Mouse (Mus musculus): Measurements from ENCODE around the gene Tas2r108. TPM values are rescaled to one million over a fixed set of nuclear protein-coding genes. Genes with fewer than 3 reads are reported as not detected.

Gene Tas2r108
- polyA plus RNA-seq, 1 experiment, result not detected

GRCm38 (mm10) chr6:40519408-40519807 is 26.1 kb downstream of the Tas2r108 start, which contains the start of gene Prss37:
Gene Prss37 (minus strand): TSS chr6:40519508.
- H3K4me3 ChIP-seq (replicated peaks; ENCODE audit: extremely low read depth, low read depth, low read length), result no peak within 1 kb of the TSS
- no peak for TF ChIP-seq POLR2A (IDR thresholded peaks at IDR 0.05; ENCODE audit: borderline replicate concordance, extremely low read depth, low read depth, low read length)
- no peak for TF ChIP-seq CTCF (IDR thresholded peaks at IDR 0.05; ENCODE audit: insufficient read depth, low read length)
- DNase-seq, result no peak
- 68% methylated on average over 1 of the region's 1 CpGs for WGBS
- no peaks in the 10 kb centered on the region for H3K4me1 ChIP-seq (ENCODE audit: control insufficient read depth, insufficient read depth, low read length)

Other genes with a start within 250 kb of the Tas2r108 start
- 7.7 and 10.2 TPM in 2 replicates for gene Agk, start 168.4 kb upstream of the Tas2r108 start, polyA plus RNA-seq (2012; rRNA removed)
- gene E330009J07Rik, start 57.4 kb upstream of the Tas2r108 start, polyA plus RNA-seq (2012; rRNA removed), result 4.9 and 5.8 TPM in 2 replicates
- not detected in 2 replicates for gene Wee2, start 54.4 kb upstream of the Tas2r108 start, polyA plus RNA-seq (2012; rRNA removed)
- 7.5 and 9.7 TPM in 2 replicates for gene Ssbp1, start 22.2 kb upstream of the Tas2r108 start, polyA plus RNA-seq (2012; rRNA removed)
- not detected in 2 replicates for gene Tas2r137, start 2.3 kb upstream of the Tas2r108 start, polyA plus RNA-seq (2012; rRNA removed)
- gene Prss37, start 26.0 kb downstream of the Tas2r108 start, polyA plus RNA-seq (2012; rRNA removed), result not detected in 2 replicates
- not detected in 2 replicates for gene Olfr461, start 61.5 kb downstream of the Tas2r108 start, polyA plus RNA-seq (2012; rRNA removed)
- not detected in 2 replicates for gene Olfr460, start 76.0 kb downstream of the Tas2r108 start, polyA plus RNA-seq (2012; rRNA removed)
- gene Clec5a, start 92.3 kb downstream of the Tas2r108 start, polyA plus RNA-seq (2012; rRNA removed), result 0.50 and 1.5 TPM in 2 replicates
- not detected in 2 replicates for gene Tas2r138, start 119.8 kb downstream of the Tas2r108 start, polyA plus RNA-seq (2012; rRNA removed)
- gene Mgam, start 135.3 kb downstream of the Tas2r108 start, polyA plus RNA-seq (2012; rRNA removed), result 0.23 and 0.36 TPM in 2 replicates